ENCODE assay signal across 8 mouse cellular contexts in the genomic region with DNA sequence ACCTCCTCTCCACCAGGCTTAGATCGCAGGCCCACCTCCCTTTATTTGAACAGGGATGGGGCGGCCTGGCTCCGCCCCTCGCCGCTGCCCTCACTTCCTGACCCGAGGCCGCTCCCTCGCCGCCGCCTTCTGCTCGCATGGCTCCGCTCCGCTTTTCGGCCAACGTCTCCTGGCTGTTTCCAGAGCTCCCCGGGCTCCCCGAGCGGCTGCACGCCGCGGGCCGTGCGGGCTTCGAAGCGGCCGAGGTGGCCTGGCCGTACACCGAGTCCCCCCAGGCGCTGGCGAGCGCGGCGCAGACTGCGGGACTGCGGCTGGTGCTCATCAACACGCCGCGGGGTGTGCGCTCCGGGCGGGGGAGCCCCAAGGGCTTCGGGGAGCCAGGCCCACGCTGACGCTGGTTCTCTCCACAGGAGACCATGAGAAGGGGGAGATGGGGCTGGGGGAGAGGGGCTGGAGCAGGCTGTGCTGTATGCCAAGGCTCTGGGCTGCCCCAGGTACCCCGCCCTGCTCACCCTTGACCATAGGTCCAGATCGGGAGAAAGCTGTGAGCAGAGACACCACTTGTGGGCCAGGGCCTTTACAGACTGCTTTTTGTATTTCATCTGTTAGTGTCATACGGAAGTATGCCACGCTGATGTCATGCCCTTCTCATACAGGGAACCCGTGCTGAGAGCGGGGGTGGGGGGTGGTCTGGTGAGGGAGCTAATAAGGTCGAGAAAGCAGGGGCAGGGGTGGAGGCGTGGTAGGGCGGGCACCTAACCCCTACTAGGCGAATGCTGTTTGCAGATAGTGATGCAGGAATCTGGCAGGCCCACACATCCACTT. TPM values are rescaled to one million over a fixed set of nuclear protein-coding genes. Genes with fewer than 3 reads are reported as not detected.
DNase-seq lines count a peak whose midpoint lies in the region; ATAC-seq and TF ChIP-seq lines count a peak whose summit lies in the region.

No protein-coding gene starts in this region.

- H3K4me3 ChIP-seq in embryonic facial prominence, embryonic 11.5 days (ENCODE audit: low read depth, low read length): peak overlapping the region; percentile 66
- peak overlapping the region; percentile 69 for H3K4me3 ChIP-seq in limb, embryonic 14.5 days (replicated peaks; ENCODE audit: low read length)
- peak overlapping the region; percentile 59 for H3K4me3 ChIP-seq in midbrain, embryonic 14.5 days (replicated peaks; ENCODE audit: low read depth, low read length)

- DNase-seq in A20 (ENCODE audit: low read depth, low spot score): peak; percentile 87
- DNase-seq in adrenal gland, postnatal 25 days: peak; percentile 77
- DNase-seq in embryonic facial prominence, embryonic 11.5 days (ENCODE audit: low spot score): peak; percentile 80
- DNase-seq in heart, adult 18-20 months: peak; percentile 83 to 84
- DNase-seq in kidney, adult 11 months: peak; percentile 81
- peak; percentile 74 for DNase-seq in limb, embryonic 14.5 days (ENCODE audit: low spot score)
- DNase-seq in midbrain, embryonic 14.5 days: peak; percentile 83
- DNase-seq in spleen, adult 18-20 months: peak; percentile 57 to 75

- no peaks in the 10 kb centered on the region; the same call in 1 of the 2 replicates for H3K4me1 ChIP-seq in embryonic facial prominence, embryonic 11.5 days (ENCODE audit: control insufficient read depth, insufficient read depth, low read length)
- H3K4me1 ChIP-seq in limb, embryonic 14.5 days (ENCODE audit: control insufficient read depth, insufficient read depth, low read length): peaks cover 7% of the 10 kb centered on the region; the same call in 1 of the 2 replicates
- peaks cover 6% of the 10 kb centered on the region for H3K4me1 ChIP-seq in midbrain, embryonic 14.5 days (ENCODE audit: control insufficient read depth, insufficient read depth, low read length)

- 2% methylated on average over 54 of the region's 54 CpGs for WGBS in embryonic facial prominence, embryonic 11.5 days
- 4% methylated on average over 54 of the region's 54 CpGs for WGBS in limb, embryonic 14.5 days
- WGBS in midbrain, embryonic 14.5 days: 1% methylated on average over 54 of the region's 54 CpGs

- H3K4me2 ChIP-seq in embryonic facial prominence, embryonic 11.5 days (ENCODE audit: low read depth, low read length): peak overlapping the region; percentile 95
- peak overlapping the region; percentile 89 for H3K4me2 ChIP-seq in limb, embryonic 14.5 days (replicated peaks; ENCODE audit: low read depth, low read length, severe bottlenecking)
- H3K4me2 ChIP-seq in midbrain, embryonic 14.5 days (ENCODE audit: low read length): peak overlapping the region; percentile 87

- H3K27ac ChIP-seq in embryonic facial prominence, embryonic 11.5 days (replicated peaks; ENCODE audit: low read depth, low read length): peak overlapping the region; percentile 75
- peak overlapping the region; percentile 88 for H3K27ac ChIP-seq in limb, embryonic 14.5 days (replicated peaks; ENCODE audit: low read depth, low read length)
- H3K27ac ChIP-seq in midbrain, embryonic 14.5 days (replicated peaks; ENCODE audit: low read depth, low read length): peak overlapping the region; percentile 90

- H3K9ac ChIP-seq in embryonic facial prominence, embryonic 11.5 days (replicated peaks; ENCODE audit: low read length): peak overlapping the region; percentile 88
- peak overlapping the region; percentile 82 for H3K9ac ChIP-seq in limb, embryonic 14.5 days (ENCODE audit: low read depth, low read length, severe bottlenecking)
- peak overlapping the region; percentile 87 for H3K9ac ChIP-seq in midbrain, embryonic 14.5 days (replicated peaks; ENCODE audit: low read length)

- peaks cover 3% of the 10 kb centered on the region; the same call in 1 of the 2 replicates for H3K36me3 ChIP-seq in embryonic facial prominence, embryonic 11.5 days (replicated peaks; ENCODE audit: control insufficient read depth, insufficient read depth, low read depth, low read length)
- peaks cover 36% of the 10 kb centered on the region for H3K36me3 ChIP-seq in limb, embryonic 14.5 days (ENCODE audit: control insufficient read depth, insufficient read depth, low read length)
- H3K36me3 ChIP-seq in midbrain, embryonic 14.5 days (ENCODE audit: control insufficient read depth, insufficient read depth, low read length): peaks cover 39% of the 10 kb centered on the region

- ATAC-seq in embryonic facial prominence, embryonic 11.5 days (replicated peaks; ENCODE audit: insufficient number of reproducible peaks, low FRiP score, low TSS enrichment, low read depth): peak; percentile 81
- ATAC-seq in limb, embryonic 14.5 days (ENCODE audit: low FRiP score, low read depth): peak; percentile 85
- peak; percentile 84 for ATAC-seq in midbrain, embryonic 14.5 days (ENCODE audit: low FRiP score, low TSS enrichment)

- TF ChIP-seq POLR2A in limb, embryonic 14.5 days (IDR thresholded peaks at IDR 0.05; ENCODE audit: borderline replicate concordance, extremely low read depth, insufficient read depth, insufficient read length): 0 out of 2 replicates have a peak, but pooled peaks have one; percentile 77

- H3K9me3 ChIP-seq in embryonic facial prominence, embryonic 11.5 days (replicated peaks; ENCODE audit: control insufficient read depth, low read length): no peaks in the 10 kb centered on the region
- H3K9me3 ChIP-seq in limb, embryonic 14.5 days (ENCODE audit: control insufficient read depth, low read length): no peaks in the 10 kb centered on the region
- H3K9me3 ChIP-seq in midbrain, embryonic 14.5 days (ENCODE audit: control insufficient read depth, low read length): no peaks in the 10 kb centered on the region

- no peaks in the 10 kb centered on the region for H3K27me3 ChIP-seq in embryonic facial prominence, embryonic 11.5 days (ENCODE audit: control insufficient read depth, insufficient read depth, low read length)
- H3K27me3 ChIP-seq in limb, embryonic 14.5 days (ENCODE audit: control insufficient read depth, insufficient read depth, low read length): no peaks in the 10 kb centered on the region
- no peaks in the 10 kb centered on the region for H3K27me3 ChIP-seq in midbrain, embryonic 14.5 days (ENCODE audit: control insufficient read depth, insufficient read depth, low read length)

RNA-seq across cellular contexts. Expression of gene Szt2, which starts 49.0 kb away (rescaled TPM):
- total RNA-seq in adrenal gland, postnatal 25 days (2021): 33.0 and 34.4 TPM in 2 replicates
- polyA plus RNA-seq in embryonic facial prominence, embryonic 11.5 days (2014; fragmentation: Nextera tagmentation; extraction: Ambion mirVana): 6.8 and 7.0 TPM in 2 replicates
- 10 to 100 TPM in 1 of 2 experiments, 1 to 10 TPM in 1; 7.8 to 10.5 TPM for total RNA-seq in heart, adult 18-20 months (2021)
- polyA plus RNA-seq in limb, embryonic 14.5 days (2012; rRNA removed): 37.2 and 47.6 TPM in 2 replicates
- 11.7 and 12.4 TPM in 2 replicates for polyA plus RNA-seq in limb, embryonic 14.5 days (2014; fragmentation: Nextera tagmentation; extraction: Ambion mirVana)
- polyA plus RNA-seq in midbrain, embryonic 14.5 days (2014; fragmentation: Nextera tagmentation; extraction: Ambion mirVana): 13.2 and 14.7 TPM in 2 replicates

RNA-seq across cellular contexts. Expression of gene Med8, which starts 49.0 kb away (rescaled TPM):
- 67.9 and 85.3 TPM in 2 replicates for total RNA-seq in adrenal gland, postnatal 25 days (2021)
- 141 and 167 TPM in 2 replicates for polyA plus RNA-seq in embryonic facial prominence, embryonic 11.5 days (2014; fragmentation: Nextera tagmentation; extraction: Ambion mirVana)
- total RNA-seq in heart, adult 18-20 months (2021): 10 to 100 TPM; 32.8 to 37.2 TPM
- polyA plus RNA-seq in limb, embryonic 14.5 days (2012; rRNA removed): 60.2 and 79.0 TPM in 2 replicates
- 94.4 and 96.3 TPM in 2 replicates for polyA plus RNA-seq in limb, embryonic 14.5 days (2014; fragmentation: Nextera tagmentation; extraction: Ambion mirVana)
- 89.6 and 109 TPM in 2 replicates for polyA plus RNA-seq in midbrain, embryonic 14.5 days (2014; fragmentation: Nextera tagmentation; extraction: Ambion mirVana)

Comparison
In these comparisons a context has a peak if more than half of its experiments do, and no peak if none do; other contexts are left out.
1. Peak in every context shown above with its lines: DNase-seq, ATAC-seq, H3K4me3 ChIP-seq and H3K27ac ChIP-seq.